Comparison of ENCODE assay signal across 8 mouse cellular contexts in genomic region chr7:143058221-143058697, GRCm38 (mm10). TPM values are rescaled to one million over a fixed set of nuclear protein-coding genes. Genes with fewer than 3 reads are reported as not detected.
DNase-seq lines count a peak whose midpoint lies in the region; ATAC-seq lines count a peak whose summit lies in the region.

No protein-coding gene starts in this region.

- H3K27ac ChIP-seq in hindbrain, embryonic 13.5 days = peak overlapping the region; percentile 52; the same call in 1 of the 2 replicates
- no peak overlapping the region for H3K27ac ChIP-seq in hindbrain, embryonic 11.5 days (ENCODE audit: low read depth, low read length)
- H3K27ac ChIP-seq in embryonic facial prominence, embryonic 15.5 days (replicated peaks) = peak overlapping the region; percentile 70

- H3K27me3 ChIP-seq in hindbrain, embryonic 13.5 days = no peaks in the 10 kb centered on the region
- H3K27me3 ChIP-seq in hindbrain, embryonic 11.5 days (ENCODE audit: control insufficient read depth, insufficient read depth, low read length) = no peaks in the 10 kb centered on the region
- H3K27me3 ChIP-seq in embryonic facial prominence, embryonic 15.5 days = no peaks in the 10 kb centered on the region

- no peak for DNase-seq in hindbrain, embryonic 11.5 days (ENCODE audit: low spot score)
- DNase-seq in kidney, adult 18-20 months = peak; percentile 38
- peak; percentile 27 for DNase-seq in lung, postnatal 25 days (ENCODE audit: low spot score)
- DNase-seq in right cerebral cortex, postnatal 25 days = no peak
- DNase-seq in embryo, embryonic 11 days = no peak
- no peak for DNase-seq in right cerebral cortex, postnatal 14 days

- H3K36me3 ChIP-seq in hindbrain, embryonic 13.5 days = peaks cover 15% of the 10 kb centered on the region
- H3K36me3 ChIP-seq in hindbrain, embryonic 11.5 days (ENCODE audit: control insufficient read depth, insufficient read depth, low read length) = 0 out of 2 replicates have a peak, but pooled peaks cover 3% of the 10 kb centered on the region
- H3K36me3 ChIP-seq in embryonic facial prominence, embryonic 15.5 days = peaks cover 23% of the 10 kb centered on the region

- no peak for ATAC-seq in hindbrain, embryonic 13.5 days (ENCODE audit: low FRiP score)
- no peak for ATAC-seq in hindbrain, embryonic 11.5 days (ENCODE audit: low FRiP score)
- no peak for ATAC-seq in embryonic facial prominence, embryonic 15.5 days (ENCODE audit: insufficient number of reproducible peaks, low FRiP score, low TSS enrichment, low read depth)

- H3K4me3 ChIP-seq in hindbrain, embryonic 13.5 days = no peak overlapping the region
- no peak overlapping the region for H3K4me3 ChIP-seq in hindbrain, embryonic 11.5 days (ENCODE audit: low read depth, low read length)
- no peak overlapping the region for H3K4me3 ChIP-seq in embryonic facial prominence, embryonic 15.5 days (replicated peaks)

- no peak overlapping the region for H3K9ac ChIP-seq in hindbrain, embryonic 13.5 days
- no peak overlapping the region for H3K9ac ChIP-seq in hindbrain, embryonic 11.5 days (ENCODE audit: low read depth, low read length)
- no peak overlapping the region for H3K9ac ChIP-seq in embryonic facial prominence, embryonic 15.5 days

- no peaks in the 10 kb centered on the region for H3K9me3 ChIP-seq in hindbrain, embryonic 13.5 days
- H3K9me3 ChIP-seq in hindbrain, embryonic 11.5 days (ENCODE audit: control insufficient read depth, low read length) = no peaks in the 10 kb centered on the region
- no peaks in the 10 kb centered on the region for H3K9me3 ChIP-seq in embryonic facial prominence, embryonic 15.5 days (replicated peaks)

- H3K4me2 ChIP-seq in hindbrain, embryonic 13.5 days = no peak overlapping the region
- H3K4me2 ChIP-seq in hindbrain, embryonic 11.5 days (replicated peaks; ENCODE audit: low read depth, low read length) = no peak overlapping the region
- peak overlapping the region; percentile 17; the same call in 1 of the 2 replicates for H3K4me2 ChIP-seq in embryonic facial prominence, embryonic 15.5 days (replicated peaks)

- WGBS in hindbrain, embryonic 13.5 days = 82% methylated on average over 5 of the region's 5 CpGs
- WGBS in hindbrain, embryonic 11.5 days = 71% methylated on average over 5 of the region's 5 CpGs
- 58% methylated on average over 5 of the region's 5 CpGs for WGBS in embryonic facial prominence, embryonic 15.5 days

- peaks cover 65% of the 10 kb centered on the region for H3K4me1 ChIP-seq in hindbrain, embryonic 13.5 days (replicated peaks)
- peaks cover 6% of the 10 kb centered on the region for H3K4me1 ChIP-seq in hindbrain, embryonic 11.5 days (replicated peaks; ENCODE audit: control insufficient read depth, insufficient read depth, low read length)
- peaks cover 66% of the 10 kb centered on the region for H3K4me1 ChIP-seq in embryonic facial prominence, embryonic 15.5 days

RNA-seq across cellular contexts. Expression of gene Cd81, which starts 5.7 kb away (rescaled TPM):
- 322 and 332 TPM in 2 replicates for polyA plus RNA-seq in hindbrain, embryonic 13.5 days (2015; fragmentation: Nextera tagmentation; extraction: Ambion mirVana)
- polyA plus RNA-seq in hindbrain, embryonic 11.5 days (2014; fragmentation: Nextera tagmentation; extraction: Ambion mirVana) = 263 and 264 TPM in 2 replicates
- 576 and 606 TPM in 2 replicates for polyA plus RNA-seq in embryonic facial prominence, embryonic 15.5 days (2015; fragmentation: Nextera tagmentation; extraction: Ambion mirVana)

RNA-seq across cellular contexts. Expression of gene Tssc4, which starts 10.8 kb away (rescaled TPM):
- 90.8 and 99.3 TPM in 2 replicates for polyA plus RNA-seq in hindbrain, embryonic 13.5 days (2015; fragmentation: Nextera tagmentation; extraction: Ambion mirVana)
- polyA plus RNA-seq in hindbrain, embryonic 11.5 days (2014; fragmentation: Nextera tagmentation; extraction: Ambion mirVana) = 59.0 and 63.8 TPM in 2 replicates
- polyA plus RNA-seq in embryonic facial prominence, embryonic 15.5 days (2015; fragmentation: Nextera tagmentation; extraction: Ambion mirVana) = 104 TPM in 2 replicates

RNA-seq across cellular contexts. Expression of gene Trpm5, which starts 36.2 kb away (rescaled TPM):
- 1.4 and 1.9 TPM in 2 replicates for polyA plus RNA-seq in hindbrain, embryonic 13.5 days (2015; fragmentation: Nextera tagmentation; extraction: Ambion mirVana)
- 0.27 and 0.88 TPM in 2 replicates for polyA plus RNA-seq in hindbrain, embryonic 11.5 days (2014; fragmentation: Nextera tagmentation; extraction: Ambion mirVana)
- 12.0 and 12.5 TPM in 2 replicates for polyA plus RNA-seq in embryonic facial prominence, embryonic 15.5 days (2015; fragmentation: Nextera tagmentation; extraction: Ambion mirVana)

RNA-seq across cellular contexts. Expression of gene Kcnq1, which starts 47.9 kb away (rescaled TPM):
- 1.3 and 1.7 TPM in 2 replicates for polyA plus RNA-seq in hindbrain, embryonic 13.5 days (2015; fragmentation: Nextera tagmentation; extraction: Ambion mirVana)
- polyA plus RNA-seq in hindbrain, embryonic 11.5 days (2014; fragmentation: Nextera tagmentation; extraction: Ambion mirVana) = 1.7 and 2.5 TPM in 2 replicates
- polyA plus RNA-seq in embryonic facial prominence, embryonic 15.5 days (2015; fragmentation: Nextera tagmentation; extraction: Ambion mirVana) = 1.2 and 1.4 TPM in 2 replicates

RNA-seq across cellular contexts. Expression of gene Tspan32, which starts 53.4 kb away (rescaled TPM):
- polyA plus RNA-seq in hindbrain, embryonic 13.5 days (2015; fragmentation: Nextera tagmentation; extraction: Ambion mirVana) = 0.65 and 1.2 TPM in 2 replicates
- polyA plus RNA-seq in hindbrain, embryonic 11.5 days (2014; fragmentation: Nextera tagmentation; extraction: Ambion mirVana) = 5.8 and 8.3 TPM in 2 replicates
- polyA plus RNA-seq in embryonic facial prominence, embryonic 15.5 days (2015; fragmentation: Nextera tagmentation; extraction: Ambion mirVana) = 4.5 and 4.9 TPM in 2 replicates

Comparison
In these comparisons a context has a peak if more than half of its experiments do, and no peak if none do; other contexts are left out.
1. DNase-seq: peak in kidney, adult 18-20 months (single experiment) and lung, postnatal 25 days (single experiment); none in hindbrain, embryonic 11.5 days (single experiment), right cerebral cortex, postnatal 25 days (single experiment), embryo, embryonic 11 days (single experiment) and right cerebral cortex, postnatal 14 days (single experiment).